Mouse (Mus musculus) c-Kit-negative CD71-positive TER-119-positive erythroid progenitor cells, embryonic 14.5 days (primary cell): Measurements from ENCODE around the gene Ssu2.

ENCODE experiments used
- DNase-seq: peaks from one replicate; pipeline ENCODE4 v3.0.0-alpha.2; 2013; ENCODE audit warnings: low read depth, low spot score

Ssu2 gene

GRCm38 (mm10) chr6:112350452-112350851 is 37.4 kb downstream of the Ssu2 start:
- DNase-seq: no peak

- no peak for DNase-seq
These were observed 48.8 kb downstream of the Ssu2 start for GRCm38 (mm10) chr6:112339016-112339415.

DNA sequence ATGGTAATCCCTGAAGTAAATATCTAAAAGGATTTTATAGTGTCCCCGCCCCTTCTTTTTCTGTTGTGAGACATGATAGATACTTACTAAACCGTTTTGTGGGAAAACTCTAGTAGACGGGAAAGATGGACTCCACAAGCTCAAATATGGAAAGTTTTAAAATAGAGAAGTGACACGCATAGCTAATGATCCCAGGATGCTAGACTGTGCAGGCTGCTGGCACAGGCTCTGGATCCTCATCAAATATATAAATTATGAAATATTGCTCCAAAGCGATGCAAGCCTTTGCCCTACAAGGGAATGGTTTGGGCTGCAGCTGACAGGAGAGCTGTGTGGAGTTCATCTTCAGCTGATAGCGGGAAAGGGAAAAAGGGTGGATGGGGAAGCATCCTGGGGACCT is 50.2 kb downstream of the Ssu2 start:
- no peak for DNase-seq

- no peak for DNase-seq
These were observed 53.9 kb downstream of the Ssu2 start for GRCm38 (mm10) chr6:112333930-112334329.

- no peak for DNase-seq
These were observed 56.6 kb downstream of the Ssu2 start for GRCm38 (mm10) chr6:112331223-112331598.

GRCm38 (mm10) chr6:112330520-112331222 is 57.2 kb downstream of the Ssu2 start:
- DNase-seq: no peak

DNA sequence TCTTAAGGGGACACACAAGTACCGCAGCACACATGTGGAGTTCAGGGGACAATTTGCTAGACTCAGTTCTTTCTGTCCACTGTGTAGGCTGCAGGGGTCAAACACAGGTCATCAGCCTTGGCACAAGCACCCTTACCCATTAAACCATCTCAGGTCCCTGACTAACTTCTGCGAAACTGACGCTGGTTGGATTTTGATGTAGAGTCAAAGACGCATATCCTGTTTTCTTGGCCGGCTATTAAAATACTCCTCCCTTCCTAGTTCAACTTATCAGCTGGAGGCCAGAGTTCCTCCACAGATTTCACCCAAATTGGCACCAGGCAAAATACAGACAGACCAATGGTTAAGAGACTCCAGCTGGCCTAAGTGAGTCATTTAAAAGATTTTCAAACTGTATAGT is 60.0 kb downstream of the Ssu2 start:
- no peak for DNase-seq

- DNase-seq: no peak
These were observed 62.6 kb downstream of the Ssu2 start for GRCm38 (mm10) chr6:112325213-112325612.

- DNase-seq: no peak
These were observed 64.9 kb downstream of the Ssu2 start for GRCm38 (mm10) chr6:112322916-112323315.

- DNase-seq: no peak
These were observed 67.1 kb downstream of the Ssu2 start for GRCm38 (mm10) chr6:112320679-112321078.

DNA sequence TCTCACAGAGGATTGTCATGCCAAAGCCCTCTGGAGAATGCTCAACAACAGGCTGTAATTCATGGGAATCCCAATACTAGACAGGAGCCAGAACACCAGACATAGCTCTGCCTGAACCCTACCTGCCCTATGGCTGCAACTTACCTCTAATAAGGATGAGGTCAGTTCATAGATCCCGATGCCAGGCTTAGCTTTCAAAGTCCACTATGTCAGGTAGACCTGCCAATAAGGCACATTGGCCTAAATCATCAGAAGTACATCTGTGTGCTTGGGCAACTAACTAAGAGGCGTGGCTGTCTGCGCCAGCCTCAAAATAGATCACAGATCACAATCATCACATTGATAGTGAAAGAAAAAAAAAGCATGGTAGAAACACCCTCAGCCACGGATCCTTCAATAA is 68.4 kb downstream of the Ssu2 start:
- DNase-seq: no peak

GRCm38 (mm10) chr6:112311385-112311784 is 76.4 kb downstream of the Ssu2 start:
- DNase-seq: no peak

DNA sequence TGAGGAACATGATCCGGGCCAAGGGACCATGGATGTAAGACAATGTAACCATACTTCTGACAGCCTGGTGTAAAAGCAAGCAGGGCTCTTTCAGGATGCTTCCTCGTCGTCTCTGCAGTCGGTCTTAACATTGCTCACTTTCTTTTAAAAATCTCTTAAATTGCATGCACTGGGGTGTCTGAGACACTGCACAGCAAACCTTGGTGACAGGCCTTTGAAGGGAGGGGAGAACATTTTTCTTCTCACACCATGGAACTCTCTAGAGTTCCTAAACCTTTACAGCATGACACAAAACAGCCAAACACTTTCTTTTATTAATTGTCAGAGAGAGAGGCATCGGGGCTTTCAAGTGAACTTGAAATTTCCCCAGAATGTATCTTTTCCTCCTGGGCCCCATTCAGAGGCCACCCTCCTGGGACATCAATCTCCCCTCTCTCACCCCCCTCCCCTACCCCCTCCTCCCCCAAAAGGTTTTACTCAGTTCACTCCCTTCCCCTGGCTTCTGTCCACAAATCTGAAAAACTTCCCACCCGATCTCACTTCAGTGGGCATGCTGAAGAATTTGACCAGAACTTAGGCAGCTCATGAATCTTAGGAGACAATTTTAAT is 78.4 kb downstream of the Ssu2 start:
- no peak for DNase-seq
